In genomic region chr15:5186293-5186675, GRCm38 (mm10) we compare ENCODE assay signal across 8 mouse cellular contexts. TPM values are rescaled to one million over a fixed set of nuclear protein-coding genes. Genes with fewer than 3 reads are reported as not detected.
A peak's percentile ranks its signal among the peaks of the same experiment; 100 is the strongest.
DNase-seq lines count a peak whose midpoint lies in the region; ATAC-seq lines count a peak whose summit lies in the region.

No protein-coding gene starts in this region.

- intact Hi-C loops in left cerebral cortex, postnatal 25 days (cut with DNase I) = loop anchor here (5.0 kb wide), 1 partner anchor 1021 kb away; no protein-coding TSS in a partner anchor
- intact Hi-C loops in left cerebral cortex, postnatal 10 days (cut with DNase I) = loop anchor here (5.0 kb wide), 1 partner anchor 69 kb away; the partner anchor contains the start of gene Rpl37

- H3K36me3 ChIP-seq in hindbrain, embryonic 16.5 days (ENCODE audit: control insufficient read depth, insufficient read depth, low read length) = peaks cover 3% of the 10 kb centered on the region; the same call in 1 of the 2 replicates

- 35% methylated on average over 10 of the region's 10 CpGs for WGBS in hindbrain, embryonic 16.5 days

- peak; percentile 9; the same call in 1 of the 2 replicates for ATAC-seq in hindbrain, embryonic 16.5 days

- peak overlapping the region; percentile 98 for H3K4me3 ChIP-seq in hindbrain, embryonic 16.5 days (ENCODE audit: low read length)

- no peaks in the 10 kb centered on the region for H3K9me3 ChIP-seq in hindbrain, embryonic 16.5 days (ENCODE audit: control insufficient read depth, low read length)

- peak; percentile 6 to 22 for DNase-seq in left cerebral cortex, postnatal 25 days (ENCODE audit: low spot score in 2 of 2)
- no peak for DNase-seq in left cerebral cortex, postnatal 10 days (ENCODE audit: extremely low spot score in 1 of 2, low spot score in 2 of 2)
- peak; percentile 35 for DNase-seq in brain, adult 2 months (ENCODE audit: low read depth, low spot score)
- peak; percentile 35 for DNase-seq in naive thymus-derived CD4-positive, alpha-beta T cell, adult 2 months (ENCODE audit: low read depth)
- no peak for DNase-seq in thymus, postnatal 36 days
- no peak for DNase-seq in cerebellum, adult 9-10 months
- no peak for DNase-seq in right cerebral cortex, adult 18-20 months

- H3K27ac ChIP-seq in hindbrain, embryonic 16.5 days (ENCODE audit: low read depth, low read length) = peak overlapping the region; percentile 86; the same call in 1 of the 2 replicates

- H3K4me2 ChIP-seq in hindbrain, embryonic 16.5 days (ENCODE audit: low read length) = peak overlapping the region; percentile 79

- peaks cover 19% of the 10 kb centered on the region for H3K4me1 ChIP-seq in hindbrain, embryonic 16.5 days (ENCODE audit: control insufficient read depth, insufficient read depth, low read depth, low read length)

- no peaks in the 10 kb centered on the region for H3K27me3 ChIP-seq in hindbrain, embryonic 16.5 days (replicated peaks; ENCODE audit: control insufficient read depth, insufficient read depth, low read length)

- H3K9ac ChIP-seq in hindbrain, embryonic 16.5 days (ENCODE audit: low read depth, low read length) = peak overlapping the region; percentile 86

RNA-seq across cellular contexts. Expression of gene Ttc33, which starts 1.0 kb away (rescaled TPM):
- total RNA-seq in left cerebral cortex, postnatal 25 days (2021) = 10 to 100 TPM; 74.6 to 75.6 TPM
- total RNA-seq in left cerebral cortex, postnatal 10 days (2021) = 10 to 100 TPM; 47.3 to 47.8 TPM
- 52.5 and 54.3 TPM in 2 replicates for polyA plus RNA-seq in hindbrain, embryonic 16.5 days (2015; fragmentation: Nextera tagmentation; extraction: Ambion mirVana)

RNA-seq across cellular contexts. Expression of gene Prkaa1, which starts 42.6 kb away (rescaled TPM):
- 10 to 100 TPM; 18.8 to 19.2 TPM for total RNA-seq in left cerebral cortex, postnatal 25 days (2021)
- 10 to 100 TPM; 15.7 to 18.2 TPM for total RNA-seq in left cerebral cortex, postnatal 10 days (2021)
- 14.4 and 14.9 TPM in 2 replicates for polyA plus RNA-seq in hindbrain, embryonic 16.5 days (2015; fragmentation: Nextera tagmentation; extraction: Ambion mirVana)

RNA-seq across cellular contexts. Expression of gene Ptger4, which starts 57.7 kb away (rescaled TPM):
- 1 to 10 TPM; 1.1 to 1.5 TPM for total RNA-seq in left cerebral cortex, postnatal 25 days (2021)
- total RNA-seq in left cerebral cortex, postnatal 10 days (2021) = 1 to 10 TPM; 2.4 to 2.9 TPM
- 3.4 and 3.9 TPM in 2 replicates for polyA plus RNA-seq in hindbrain, embryonic 16.5 days (2015; fragmentation: Nextera tagmentation; extraction: Ambion mirVana)

Comparison
In these comparisons a context has a peak if more than half of its experiments do, and no peak if none do; other contexts are left out.
1. DNase-seq: peak in left cerebral cortex, postnatal 25 days (2 of 2), brain, adult 2 months (single experiment) and naive thymus-derived CD4-positive, alpha-beta T cell, adult 2 months (single experiment); none in left cerebral cortex, postnatal 10 days (0 of 2), thymus, postnatal 36 days (0 of 2), cerebellum, adult 9-10 months (single experiment) and right cerebral cortex, adult 18-20 months (single experiment).